Mouse (Mus musculus): Measurements from ENCODE around the gene Olfr1249. TPM values are rescaled to one million over a fixed set of nuclear protein-coding genes. Genes with fewer than 3 reads are reported as not detected.
"Not testable (repeated sequence)": the region's sequence is repeated elsewhere in the genome, so short reads cannot be mapped to it uniquely, and the experiment has no call there.

Gene Olfr1249
- not detected for total RNA-seq (2021)

- intact Hi-C loops (cut with DNase I): no loop called here
- DNase-seq (ENCODE audit: low spot score in 2 of 2): no peak
Observed at GRCm38 (mm10) chr2:89634883-89635282, at the start of gene Olfr1249. TSS of gene Olfr1249 (minus strand) at chr2:89634983.

GRCm38 (mm10) chr2:89671836-89672235 is 37.1 kb upstream of the Olfr1249 start, which contains the start of gene Olfr1251:
TSS of gene Olfr1251 (minus strand) at chr2:89671936.
- DNase-seq (ENCODE audit: low spot score in 2 of 2): no peak
- intact Hi-C loops (cut with DNase I): no loop called here

- DNase-seq (ENCODE audit: low spot score in 2 of 2): no peak
- intact Hi-C loops (cut with DNase I): loop anchor here (5.0 kb wide), 1 partner anchor 34 kb away; no protein-coding TSS in a partner anchor
Observed at GRCm38 (mm10) chr2:89661367-89661766, 26.6 kb upstream of the Olfr1249 start, which contains the start of gene Olfr1250. TSS of gene Olfr1250 (minus strand) at chr2:89661467.

GRCm38 (mm10) chr2:89618145-89618544 is 16.6 kb downstream of the Olfr1249 start, which contains the start of gene Olfr1248:
TSS of gene Olfr1248 (minus strand) at chr2:89618245.
- intact Hi-C loops (cut with DNase I); DNase-seq (ENCODE audit: low spot score in 2 of 2): not testable (repeated sequence)

- intact Hi-C loops (cut with DNase I): no loop called here
- DNase-seq (ENCODE audit: low spot score in 2 of 2): no peak
Observed at GRCm38 (mm10) chr2:89614030-89614429, 20.8 kb downstream of the Olfr1249 start, which contains the start of gene Olfr1247. TSS of gene Olfr1247 (minus strand) at chr2:89614130.

- intact Hi-C loops (cut with DNase I): no loop called here
- DNase-seq (ENCODE audit: low spot score in 2 of 2): no peak
Observed at GRCm38 (mm10) chr2:89593057-89593456, 41.7 kb downstream of the Olfr1249 start, which contains the start of gene Olfr1246. TSS of gene Olfr1246 (minus strand) at chr2:89593157.

Other genes starting within 250 kb of the Olfr1249 start
- gene Olfr1238, start 225.3 kb downstream of the Olfr1249 start, total RNA-seq (2021): not detected
- not detected for gene Olfr1239, start 214.6 kb downstream of the Olfr1249 start, total RNA-seq (2021)
- gene Olfr1240, start 192.0 kb downstream of the Olfr1249 start, total RNA-seq (2021): not detected
- gene Olfr1241, start 147.9 kb downstream of the Olfr1249 start, total RNA-seq (2021): not detected
- gene Olfr1242, start 136.6 kb downstream of the Olfr1249 start, total RNA-seq (2021): not detected
- not detected for gene Olfr1243, start 103.5 kb downstream of the Olfr1249 start, total RNA-seq (2021)
- gene Olfr1245, start 56.5 kb downstream of the Olfr1249 start, total RNA-seq (2021): not detected
- gene Olfr1246, start 41.8 kb downstream of the Olfr1249 start, total RNA-seq (2021): not detected
- under 1 TPM in 1 of 2 experiments, not detected in 1; 0.11 TPM for gene Olfr1247, start 20.9 kb downstream of the Olfr1249 start, total RNA-seq (2021)
- not detected for gene Olfr1248, start 16.7 kb downstream of the Olfr1249 start, total RNA-seq (2021)
- gene Olfr1250, start 26.5 kb upstream of the Olfr1249 start, total RNA-seq (2021): not detected
- gene Olfr1251, start 37.0 kb upstream of the Olfr1249 start, total RNA-seq (2021): not detected
- not detected for gene Olfr1252, start 90.0 kb upstream of the Olfr1249 start, total RNA-seq (2021)
- gene Olfr1253, start 122.1 kb upstream of the Olfr1249 start, total RNA-seq (2021): not detected
- gene Olfr1254, start 158.6 kb upstream of the Olfr1249 start, total RNA-seq (2021): not detected
- not detected for gene Olfr1255, start 177.1 kb upstream of the Olfr1249 start, total RNA-seq (2021)
- gene Olfr1256, start 206.6 kb upstream of the Olfr1249 start, total RNA-seq (2021): not detected
- gene Olfr48, start 213.2 kb upstream of the Olfr1249 start, total RNA-seq (2021): not detected
- gene Olfr1257, start 243.5 kb upstream of the Olfr1249 start, total RNA-seq (2021): not detected